Mouse (Mus musculus): ENCODE measurements around the gene Creld2.

- TF ChIP-seq POLR2A (IDR thresholded peaks at IDR 0.05; ENCODE audit: borderline replicate concordance, control insufficient read depth, low read depth, low read length), result no peak
- TF ChIP-seq CTCF (IDR thresholded peaks at IDR 0.05; ENCODE audit: control insufficient read depth, insufficient read depth, low read length), result no peak
These were observed 55.0 kb downstream of the Creld2 start for GRCm38 (mm10) chr15:88874477-88874876.

Measured in bone marrow, adult 2 months (tissue).